Mouse (Mus musculus) mouse trophoblast stem cell (cell line): Measurements from ENCODE around the gene Paqr9.

Experiments used
- in situ Hi-C, 2 experiments: fragments of 300-500 bp; cut with MseI, MboI; formaldehyde crosslinking; loops; 2 replicates in 1 of 2; 3 replicates in 1 of 2; pipeline ENCODE4 v1.15.1; 2025

Paqr9 gene

GRCm38 (mm10) chr9:95544598-95544997, 14.9 kb upstream of the Paqr9 start:
- in situ Hi-C loops = loop anchor here (5.0 to 10.0 kb wide), 2 partner anchors 148 to 150 kb away; no protein-coding TSS in a partner anchor

DNA sequence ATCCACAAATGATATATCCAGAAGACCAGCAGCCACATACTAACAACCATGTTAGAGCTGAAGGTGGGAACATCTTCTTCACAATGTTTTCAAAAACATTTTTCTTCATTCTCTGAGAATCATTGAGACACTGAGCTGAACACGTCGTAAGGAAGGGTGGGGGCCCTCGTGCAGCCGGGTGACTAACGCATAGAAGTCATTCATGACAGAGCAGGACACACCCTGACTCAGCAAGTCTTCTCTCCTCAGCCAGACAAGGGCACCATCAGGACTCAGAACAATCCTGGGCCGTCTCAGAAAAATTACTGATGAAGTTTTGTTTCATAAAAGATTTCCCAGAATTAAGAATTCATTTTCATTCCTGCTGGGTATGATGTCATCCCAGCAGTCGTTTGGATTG, 12.8 kb upstream of the Paqr9 start:
- in situ Hi-C loops = loop anchor here in 1 of 2 experiments (10.0 kb wide), 1 partner anchor 148 kb away; no protein-coding TSS in a partner anchor

DNA sequence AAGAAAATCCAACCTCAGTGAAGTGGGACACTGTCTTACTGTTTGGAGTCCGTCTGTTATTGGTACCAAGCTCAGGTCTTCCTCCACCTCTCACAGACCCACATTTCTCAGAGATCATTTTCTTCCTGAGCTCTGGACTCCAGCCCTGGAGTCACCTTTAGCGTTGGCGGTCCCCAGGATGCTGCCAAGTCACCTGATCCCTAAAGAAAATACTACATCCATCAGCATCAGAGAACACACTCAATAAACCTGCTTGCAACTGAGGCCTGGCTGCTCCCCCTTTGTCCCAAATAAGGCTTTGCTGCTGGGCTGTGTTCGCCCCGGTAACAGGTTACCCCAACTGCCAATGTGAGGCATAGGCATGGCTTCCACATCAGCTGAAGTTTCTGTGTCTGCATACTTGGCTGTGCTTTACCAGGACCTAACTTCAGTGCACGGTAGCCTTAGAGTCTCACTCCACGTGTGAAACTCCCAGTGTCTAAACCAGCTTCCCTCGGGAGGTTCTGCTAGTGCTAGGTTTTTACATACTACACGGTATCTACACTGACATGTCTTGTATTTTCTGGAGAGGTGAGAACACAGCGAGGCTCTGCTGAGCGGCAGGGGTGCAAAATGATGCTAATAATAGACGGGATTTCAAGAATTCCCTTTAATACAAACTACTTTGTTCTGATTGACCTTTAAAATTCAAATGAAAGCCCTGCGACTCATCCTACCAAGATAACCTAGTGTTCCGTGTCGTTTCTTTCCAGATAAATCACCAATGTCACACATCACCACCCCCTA, 9.6 kb upstream of the Paqr9 start:
- in situ Hi-C loops = loop anchor here in 1 of 2 experiments (10.0 kb wide), 1 partner anchor 145 kb away; no protein-coding TSS in a partner anchor

GRCm38 (mm10) chr9:95550856-95551774, 8.3 kb upstream of the Paqr9 start:
- in situ Hi-C loops = no loop called here

- in situ Hi-C loops = no loop called here
Measured at GRCm38 (mm10) chr9:95552175-95552705, 7.2 kb upstream of the Paqr9 start.

- in situ Hi-C loops = no loop called here
Measured at GRCm38 (mm10) chr9:95554231-95555221, 4.9 kb upstream of the Paqr9 start.

GRCm38 (mm10) chr9:95555233-95555740, 4.2 kb upstream of the Paqr9 start:
- in situ Hi-C loops = no loop called here

GRCm38 (mm10) chr9:95556067-95556512, 3.4 kb upstream of the Paqr9 start:
- in situ Hi-C loops = no loop called here

DNA sequence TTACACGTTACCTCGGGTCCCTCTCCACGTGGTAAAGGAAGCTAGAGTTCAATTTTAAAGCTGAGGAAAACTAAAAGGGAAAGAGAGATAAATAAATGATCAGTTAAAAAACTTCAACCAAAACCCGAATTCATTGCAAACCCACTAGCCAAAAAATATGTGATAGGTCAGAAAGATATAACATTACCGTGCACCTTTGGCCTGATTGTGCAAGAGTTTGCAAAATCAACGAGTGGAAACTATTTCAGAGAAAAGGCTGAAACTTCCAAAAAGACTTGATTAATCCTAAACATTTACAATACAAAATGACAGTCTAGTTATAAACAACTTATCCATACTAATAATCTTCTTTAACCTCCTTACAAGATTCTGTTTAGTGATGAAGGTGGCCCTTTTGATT, 1.7 kb upstream of the Paqr9 start:
- in situ Hi-C loops = no loop called here

GRCm38 (mm10) chr9:95558726-95559058, 765 bp upstream of the Paqr9 start:
- in situ Hi-C loops = no loop called here

DNA sequence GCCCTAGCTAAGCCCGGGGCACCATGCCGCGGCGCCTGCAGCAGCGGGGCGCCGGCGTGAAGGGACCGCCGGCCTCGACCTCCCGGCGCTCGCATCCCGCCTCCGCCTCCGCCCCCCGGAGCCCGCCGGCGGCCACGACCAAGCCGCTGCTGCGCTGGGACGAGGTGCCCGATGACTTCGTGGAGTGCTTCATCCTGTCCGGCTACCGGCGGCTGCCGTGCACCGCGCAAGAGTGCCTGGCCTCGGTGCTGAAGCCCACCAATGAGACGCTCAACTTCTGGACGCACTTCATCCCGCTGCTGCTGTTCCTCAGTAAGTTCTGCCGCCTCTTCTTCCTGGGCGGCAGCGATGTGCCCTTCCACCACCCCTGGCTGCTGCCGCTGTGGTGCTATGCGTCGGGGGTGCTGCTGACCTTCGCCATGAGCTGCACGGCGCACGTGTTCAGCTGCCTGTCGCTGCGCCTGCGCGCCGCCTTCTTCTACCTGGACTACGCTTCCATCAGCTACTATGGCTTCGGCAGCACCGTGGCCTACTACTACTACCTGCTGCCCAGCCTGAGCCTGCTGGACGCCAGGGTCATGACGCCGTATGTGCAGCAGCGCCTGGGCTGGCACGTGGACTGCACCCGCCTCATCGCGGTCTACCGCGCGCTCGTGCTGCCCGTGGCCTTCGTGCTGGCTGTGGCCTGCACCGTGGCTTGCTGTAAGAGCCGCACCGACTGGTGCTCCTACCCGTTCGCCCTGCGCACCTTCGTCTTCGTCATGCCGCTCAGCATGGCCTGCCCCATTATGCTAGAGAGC, 679 bp downstream of the Paqr9 start:
- in situ Hi-C loops = no loop called here

DNA sequence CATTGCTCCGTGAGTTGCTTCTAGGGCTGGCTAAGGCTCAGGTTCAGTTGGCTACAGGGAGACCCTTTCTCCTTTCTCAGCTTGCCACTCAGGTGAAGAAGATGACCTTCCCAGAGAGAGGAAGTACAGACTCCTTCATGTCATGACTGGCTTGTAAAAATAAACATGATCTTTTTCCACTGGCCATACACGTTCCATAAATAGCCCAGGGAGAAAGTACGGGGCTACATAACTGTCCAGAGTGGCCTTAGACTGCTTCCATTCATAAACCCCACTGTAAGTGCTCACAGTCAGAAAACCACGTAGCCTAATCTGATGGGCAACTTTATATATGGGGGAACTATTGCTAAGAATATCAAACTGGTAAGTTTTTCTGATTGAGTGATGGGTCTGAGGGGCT, 4.6 kb downstream of the Paqr9 start:
- in situ Hi-C loops = no loop called here

- in situ Hi-C loops = no loop called here
Measured at GRCm38 (mm10) chr9:95566394-95566793, 6.9 kb downstream of the Paqr9 start.

DNA sequence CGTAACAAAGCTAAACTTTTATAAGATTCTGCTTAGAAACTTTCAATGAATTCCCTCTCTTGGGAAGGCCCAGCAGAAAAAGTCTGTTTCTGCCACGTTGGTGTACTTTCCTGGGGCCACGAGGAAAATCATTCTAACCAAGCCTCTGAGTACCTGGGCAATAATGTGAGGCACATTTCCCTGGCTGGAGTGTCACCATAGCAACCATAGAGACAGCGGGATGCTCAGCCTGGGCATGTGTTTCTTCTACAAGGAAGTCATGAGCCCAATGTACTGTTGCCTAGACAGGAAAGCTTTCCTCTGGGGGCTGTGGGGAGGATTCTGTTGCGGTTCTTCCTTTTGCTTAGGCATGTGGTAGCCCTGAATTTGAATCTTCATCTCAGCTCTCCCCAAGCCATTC, 7.5 kb downstream of the Paqr9 start:
- in situ Hi-C loops = no loop called here

GRCm38 (mm10) chr9:95569249-95569648, 9.8 kb downstream of the Paqr9 start:
- in situ Hi-C loops = no loop called here

- in situ Hi-C loops = no loop called here
Measured at GRCm38 (mm10) chr9:95569966-95570365, 10.5 kb downstream of the Paqr9 start.

GRCm38 (mm10) chr9:95570604-95571003, 11.1 kb downstream of the Paqr9 start:
- in situ Hi-C loops = no loop called here

- in situ Hi-C loops = no loop called here
Measured at GRCm38 (mm10) chr9:95571494-95571893, 12.0 kb downstream of the Paqr9 start.

- in situ Hi-C loops = no loop called here
Measured at GRCm38 (mm10) chr9:95572558-95572957, 13.1 kb downstream of the Paqr9 start.

- in situ Hi-C loops = no loop called here
Measured at GRCm38 (mm10) chr9:95574116-95574515, 14.7 kb downstream of the Paqr9 start.
